Mouse (Mus musculus) granulocyte monocyte progenitor cell, adult 5-6 weeks (primary cell): ENCODE results near the gene Zfp976. TPM values are rescaled to one million over a fixed set of nuclear protein-coding genes. Genes with fewer than 3 reads are reported as not detected.
"Not testable (repeated sequence)": the region's sequence is repeated elsewhere in the genome, so short reads cannot be mapped to it uniquely, and the experiment has no call there.

Experiments used
- ATAC-seq: replicated peaks from 2 replicates; pipeline ENCODE4 v1.8.0; 2016; ENCODE audit warnings: mild to moderate bottlenecking, moderate TSS enrichment, inconsistent platforms; ENCODE audit not compliant: poor library complexity, severe bottlenecking
- total RNA-seq, 2 experiments: library from RNA; stranded (forward) in 1 of 2; stranded (reverse) in 1 of 2; fragments of 200-712, 200-1000 nt in 1 of 2; fragments of >200 nt in 1 of 2; fragmentation: Nextera tagmentation in 1 of 2; gene quantifications; 2 replicates each; pipeline ENCODE4 v1.2.3; 2014 to 2017

Zfp976 gene
- total RNA-seq (2014; fragmentation: Nextera tagmentation) (5.5 and 8.4 TPM in 2 replicates), total RNA-seq (2017) (5.4 and 5.7 TPM in 2 replicates)

GRCm38 (mm10) chr7:42642152-42643115 is at the start of gene Zfp976:
Gene Zfp976 (minus strand): TSS chr7:42642588.
- peak; percentile 100 for ATAC-seq

GRCm38 (mm10) chr7:42680081-42680480 is 37.7 kb upstream of the Zfp976 start:
- not testable (repeated sequence) for ATAC-seq

- ATAC-seq: not testable (repeated sequence)
Observed at GRCm38 (mm10) chr7:42679646-42680045, 37.3 kb upstream of the Zfp976 start.

GRCm38 (mm10) chr7:42660140-42660539 is 17.8 kb upstream of the Zfp976 start:
- ATAC-seq: not testable (repeated sequence)

GRCm38 (mm10) chr7:42655211-42655610 is 12.8 kb upstream of the Zfp976 start:
- ATAC-seq: not testable (repeated sequence)

- ATAC-seq: not testable (repeated sequence)
Observed at GRCm38 (mm10) chr7:42643120-42643620, 782 bp upstream of the Zfp976 start.

GRCm38 (mm10) chr7:42631031-42631430 is 11.4 kb downstream of the Zfp976 start:
- ATAC-seq: not testable (repeated sequence)

- not testable (repeated sequence) for ATAC-seq
Observed at GRCm38 (mm10) chr7:42595666-42596065, 46.7 kb downstream of the Zfp976 start.

GRCm38 (mm10) chr7:42592413-42592812 is 50.0 kb downstream of the Zfp976 start, which contains the start of gene Zfp977:
Gene Zfp977 (minus strand): TSS chr7:42592547.
- ATAC-seq: not testable (repeated sequence)

- not testable (repeated sequence) for ATAC-seq
Observed at GRCm38 (mm10) chr7:42591311-42591710, 51.1 kb downstream of the Zfp976 start.

- ATAC-seq: no peak
Observed at GRCm38 (mm10) chr7:42578488-42578887, 63.9 kb downstream of the Zfp976 start, which contains the start of gene Gm21028. Gene Gm21028 (minus strand): TSS chr7:42578588.

Other genes with a start within 250 kb of the Zfp976 start
- gene 4933421I07Rik, start 194.5 kb downstream of the Zfp976 start, total RNA-seq (2014; fragmentation: Nextera tagmentation): not detected in 2 replicates
- gene 4933421I07Rik, start 194.5 kb downstream of the Zfp976 start, total RNA-seq (2017): not detected in 2 replicates
- gene Zfp141, start 136.8 kb downstream of the Zfp976 start, total RNA-seq (2014; fragmentation: Nextera tagmentation): 26.6 and 38.7 TPM in 2 replicates
- gene Zfp141, start 136.8 kb downstream of the Zfp976 start, total RNA-seq (2017): 42.9 and 52.0 TPM in 2 replicates
- gene Gm21028, start 64.0 kb downstream of the Zfp976 start, total RNA-seq (2014; fragmentation: Nextera tagmentation): not detected in 2 replicates
- not detected in 2 replicates for gene Gm21028, start 64.0 kb downstream of the Zfp976 start, total RNA-seq (2017)
- gene Zfp977, start 50.0 kb downstream of the Zfp976 start, total RNA-seq (2014; fragmentation: Nextera tagmentation): not detected in 2 replicates
- 1.0 TPM in 1 of 2 replicates, not detected in the other for gene Zfp977, start 50.0 kb downstream of the Zfp976 start, total RNA-seq (2017)
- gene Zfp975, start 50.2 kb upstream of the Zfp976 start, total RNA-seq (2014; fragmentation: Nextera tagmentation): 9.9 and 11.9 TPM in 2 replicates
- 4.5 and 7.6 TPM in 2 replicates for gene Zfp975, start 50.2 kb upstream of the Zfp976 start, total RNA-seq (2017)
- not detected in 2 replicates for gene Gm17067, start 84.4 kb upstream of the Zfp976 start, total RNA-seq (2014; fragmentation: Nextera tagmentation)
- gene Gm17067, start 84.4 kb upstream of the Zfp976 start, total RNA-seq (2017): not detected in 2 replicates
- gene Vmn2r62, start 150.9 kb upstream of the Zfp976 start, total RNA-seq (2014; fragmentation: Nextera tagmentation): not detected in 2 replicates
- not detected in 2 replicates for gene Vmn2r62, start 150.9 kb upstream of the Zfp976 start, total RNA-seq (2017)
- not detected in 2 replicates for gene Gm2381, start 224.6 kb upstream of the Zfp976 start, total RNA-seq (2014; fragmentation: Nextera tagmentation)
- not detected in 2 replicates for gene Gm2381, start 224.6 kb upstream of the Zfp976 start, total RNA-seq (2017)